Mouse (Mus musculus) embryonic stem cell, embryonic (primary cell): Measurements from ENCODE around the gene Exoc4.

Source experiments
- CTCF ChIA-PET, 4 experiments: fragments of 300-600 bp in 2 of 4; fragments of 350-600 bp in 2 of 4; sonication (Branson Sonifier 250); formaldehyde crosslinking; loops; one replicate each; lab custom pipeline; 2022; ENCODE audit warnings: inconsistent platforms in 2 of 4; lab: Charles Lee
- POLR2A ChIA-PET, 4 experiments: fragments of 300-600 bp in 2 of 4; fragments of 350-600 bp in 2 of 4; sonication (Branson Sonifier 250); formaldehyde crosslinking; loops; one replicate each; lab custom pipeline; 2022; ENCODE audit warnings: antibody characterized with exemption in 4 of 4, inconsistent platforms in 1 of 4; lab: Charles Lee

Gene Exoc4

DNA sequence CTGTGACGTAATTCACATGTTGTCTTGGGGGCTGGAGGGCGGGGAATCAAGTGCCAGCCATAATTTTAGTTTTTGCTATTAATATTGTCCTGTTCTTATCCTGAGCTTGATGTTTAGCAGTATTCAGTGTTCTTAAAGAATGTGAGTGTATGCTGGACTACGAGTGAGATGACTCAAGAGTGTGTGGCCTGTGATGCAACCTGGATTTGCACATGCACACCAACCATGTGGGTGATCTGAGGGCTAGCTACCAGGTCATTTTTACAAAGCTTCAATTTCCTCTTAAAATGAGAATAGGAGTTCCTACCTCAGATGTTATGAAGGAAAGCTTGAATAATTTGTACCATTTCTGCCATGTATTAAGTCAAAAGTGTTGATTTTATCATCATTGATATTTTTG, 661.8 kb downstream of the Exoc4 start:
- ChIA-PET CTCF (interaction anchor here in 1 of 4 experiments (0.8 kb wide), 1 partner anchor 19 kb away, joined by 3 read pairs; no protein-coding TSS in a partner anchor), POLR2A (interaction anchor here in 2 of 4 experiments (0.6 to 1.4 kb wide), 4 partner anchors 10 to 388 kb away, joined by 3 to 10 read pairs (median 4); no protein-coding TSS in a partner anchor)

DNA sequence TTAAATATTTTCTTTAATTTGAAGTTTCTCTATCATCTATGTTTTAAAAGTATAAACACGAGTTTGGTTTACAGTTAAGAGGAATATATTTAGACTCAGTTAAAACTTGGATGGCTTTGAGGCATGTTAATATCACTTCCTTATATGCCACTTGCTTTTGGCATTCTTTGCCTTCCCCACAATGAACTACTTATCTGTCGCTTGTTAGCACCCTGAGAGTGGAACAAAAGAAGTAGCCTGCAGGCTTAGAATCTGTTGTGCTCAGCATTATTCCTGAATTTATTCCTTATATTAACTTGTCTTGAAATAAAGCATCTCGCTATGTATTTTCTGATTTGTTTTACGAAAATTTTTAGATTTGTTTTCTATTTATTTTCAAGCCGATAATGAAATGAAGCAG, 664.2 kb downstream of the Exoc4 start:
- ChIA-PET POLR2A (no interaction called here), CTCF (interaction anchor here in 1 of 4 experiments (0.6 kb wide), 1 partner anchor 723 kb away, joined by 3 read pairs; no protein-coding TSS in a partner anchor)

DNA sequence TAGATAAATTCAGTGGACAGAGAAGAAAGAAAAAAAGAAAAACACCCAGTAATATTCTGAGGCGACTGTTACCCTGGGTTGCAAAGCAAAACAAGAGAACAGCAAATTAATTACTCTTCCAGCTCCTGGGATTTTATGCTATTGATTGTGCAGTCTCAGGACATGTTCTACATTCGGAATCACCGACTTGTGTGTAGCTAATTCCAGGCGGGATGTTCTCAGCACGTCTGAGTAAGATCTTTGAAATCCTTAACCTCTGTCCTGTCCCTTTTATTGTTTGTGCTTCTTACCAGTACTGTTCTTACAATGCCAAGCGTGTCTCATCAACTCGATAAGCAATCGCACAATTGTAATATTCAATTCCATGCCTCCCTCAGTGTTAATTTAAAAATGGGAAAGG, 664.6 kb downstream of the Exoc4 start:
- ChIA-PET CTCF (no interaction called here), POLR2A (no interaction called here)

DNA sequence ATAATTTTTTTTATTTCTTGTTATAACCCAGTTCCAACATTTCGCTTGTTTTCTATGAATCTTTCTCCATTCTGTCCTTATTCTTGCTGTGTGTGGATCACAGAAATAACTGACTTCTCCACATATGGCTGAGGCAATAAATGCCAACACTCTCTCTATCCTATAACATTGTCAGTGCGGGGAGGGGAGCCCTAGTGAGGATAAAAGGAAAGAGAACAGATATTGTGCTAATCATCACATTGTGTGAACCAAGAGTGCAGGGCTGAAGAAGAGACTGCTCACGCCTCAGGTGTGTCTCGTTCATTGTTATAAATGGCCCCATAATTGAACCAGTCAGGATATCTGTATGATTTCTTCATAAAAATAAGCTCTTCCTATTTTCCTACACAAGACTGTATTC, 665.1 kb downstream of the Exoc4 start:
- CTCF ChIA-PET = no interaction called here
- POLR2A ChIA-PET = interaction anchor here in 1 of 4 experiments (0.6 kb wide), 1 partner anchor 1402 kb away, joined by 3 read pairs; no protein-coding TSS in a partner anchor

DNA sequence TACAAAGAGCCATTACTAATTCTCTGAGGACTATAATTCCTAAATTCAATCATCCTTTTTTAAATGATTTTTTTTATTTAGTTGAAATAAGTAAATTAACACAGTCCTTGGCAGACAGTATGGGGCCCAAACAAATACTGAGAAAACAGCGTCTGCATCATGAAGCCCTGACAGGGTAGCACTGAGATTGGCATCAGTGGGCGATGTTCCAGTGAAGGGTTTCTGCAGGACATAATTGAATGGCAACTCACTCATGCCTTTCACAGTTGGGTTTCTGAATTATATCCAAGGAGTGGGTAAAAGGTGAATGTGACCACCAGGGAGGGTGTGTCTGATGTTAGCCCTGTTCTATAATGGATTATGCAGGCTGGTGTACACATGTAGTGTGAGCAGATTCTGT, 674.7 kb downstream of the Exoc4 start:
- CTCF ChIA-PET = no interaction called here
- POLR2A ChIA-PET = no interaction called here

DNA sequence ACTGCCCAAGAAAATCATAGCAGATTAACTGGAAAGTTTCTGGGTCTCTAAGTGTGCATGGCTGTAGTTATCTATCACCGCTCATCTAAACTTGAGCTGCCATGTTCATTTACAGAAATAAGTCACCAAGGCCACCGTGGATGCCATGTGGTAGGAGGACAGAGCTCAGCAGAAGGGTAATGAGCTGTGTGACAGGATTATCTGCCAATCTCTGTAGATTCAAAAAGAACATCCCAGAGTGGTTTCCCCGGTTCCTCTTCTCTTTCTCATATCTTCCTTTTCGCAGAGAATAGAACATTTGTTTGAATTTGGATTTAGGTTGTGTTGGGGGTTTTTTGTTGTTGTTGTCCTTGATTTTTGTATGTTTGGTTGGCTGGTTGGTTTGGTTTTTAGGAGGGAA, 676.0 kb downstream of the Exoc4 start:
- POLR2A ChIA-PET = interaction anchor here in 1 of 4 experiments (1.2 kb wide), 1 partner anchor 13 kb away, joined by 4 read pairs; no protein-coding TSS in a partner anchor
- CTCF ChIA-PET = no interaction called here

DNA sequence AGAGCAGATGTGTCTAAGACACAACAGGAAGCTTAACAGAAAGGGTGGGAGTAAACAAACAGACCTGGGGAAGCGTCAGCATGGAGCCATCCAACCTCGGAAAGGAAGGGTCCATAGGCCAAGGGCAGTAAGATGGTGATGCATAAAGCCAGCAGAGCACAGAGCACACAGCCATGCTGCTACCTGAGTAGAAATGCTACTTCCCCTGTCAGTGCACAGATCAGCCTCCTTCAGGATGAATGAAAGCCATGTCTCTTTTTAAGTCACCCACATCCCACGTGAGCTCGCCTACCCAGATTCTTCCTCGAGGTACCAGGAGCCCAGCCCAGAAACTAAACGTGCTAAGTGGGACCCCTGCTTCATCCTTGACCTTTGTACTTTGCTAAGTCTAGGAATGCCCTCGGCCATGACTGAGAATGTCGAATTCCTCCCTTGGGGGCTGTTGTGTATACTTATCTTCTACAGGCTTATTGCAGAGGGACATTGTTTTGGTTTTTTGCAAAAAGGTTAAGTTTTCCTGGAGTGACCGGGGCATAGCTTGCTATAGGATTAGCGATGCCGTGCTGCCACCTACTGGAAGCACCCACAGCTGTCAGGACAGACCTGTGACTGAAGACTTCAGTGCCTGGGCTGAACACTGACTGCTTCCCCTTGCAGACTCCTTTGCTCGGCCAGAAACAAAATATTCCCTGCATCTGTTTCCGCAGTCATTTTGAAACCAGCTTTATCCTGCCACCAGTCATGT, 680.6 kb downstream of the Exoc4 start:
- ChIA-PET POLR2A (interaction anchor here in 2 of 4 experiments (0.8 to 1.0 kb wide), 3 partner anchors 11 to 803 kb away, joined by 3 read pairs; no protein-coding TSS in a partner anchor), CTCF (interaction anchor here (0.5 to 1.7 kb wide), 22 partner anchors 9 to 1727 kb away, joined by 3 to 8 read pairs (median 3); partner anchors contain the start of gene Lrguk (in 1 of the 4))

DNA sequence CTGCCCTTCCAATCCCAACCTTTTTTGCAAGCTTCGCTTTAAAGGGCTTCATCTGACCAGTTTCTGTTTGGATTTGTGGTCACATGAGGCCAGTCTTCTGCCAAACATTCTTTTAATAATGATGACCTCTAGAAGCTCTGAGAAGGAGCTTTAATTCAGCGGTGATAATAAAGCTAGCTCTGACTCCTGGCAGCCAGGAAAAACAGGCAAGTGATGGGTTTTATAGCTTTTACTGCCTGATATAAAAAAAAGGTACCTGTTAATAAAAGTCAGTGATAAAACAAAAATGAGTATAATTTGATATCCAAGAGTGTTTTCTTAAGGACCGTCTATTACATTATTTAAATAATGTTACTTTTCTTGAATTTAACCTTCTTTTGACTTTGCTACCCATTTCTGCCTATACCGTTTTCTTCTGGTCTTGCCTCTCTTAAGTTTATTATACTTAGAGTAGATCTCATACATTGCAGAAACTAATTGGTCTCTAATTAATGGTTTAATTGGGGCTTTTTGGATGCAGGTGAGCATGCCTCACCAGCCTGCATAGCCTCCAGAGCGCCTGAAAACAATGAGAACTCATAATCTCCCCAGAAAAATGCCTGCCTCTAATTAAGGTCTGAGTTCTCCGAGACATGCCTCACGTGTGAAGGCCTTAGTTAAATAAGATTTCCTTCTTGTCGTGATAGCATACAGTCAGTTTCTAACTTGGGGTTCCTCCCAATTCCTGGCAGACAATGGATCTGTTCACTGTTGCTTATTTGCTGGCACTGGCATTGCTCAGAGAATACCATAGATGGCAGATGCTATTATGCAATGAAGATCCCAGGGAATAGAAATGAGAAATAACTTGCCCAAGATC, 681.4 kb downstream of the Exoc4 start:
- ChIA-PET POLR2A (interaction anchor here in 2 of 4 experiments (0.8 to 1.0 kb wide), 2 partner anchors 13 to 803 kb away, joined by 3 read pairs; no protein-coding TSS in a partner anchor), CTCF (interaction anchor here (0.7 to 1.7 kb wide), 19 partner anchors 9 to 803 kb away, joined by 3 to 8 read pairs (median 3); partner anchors contain the start of gene Lrguk (in 1 of the 4))

DNA sequence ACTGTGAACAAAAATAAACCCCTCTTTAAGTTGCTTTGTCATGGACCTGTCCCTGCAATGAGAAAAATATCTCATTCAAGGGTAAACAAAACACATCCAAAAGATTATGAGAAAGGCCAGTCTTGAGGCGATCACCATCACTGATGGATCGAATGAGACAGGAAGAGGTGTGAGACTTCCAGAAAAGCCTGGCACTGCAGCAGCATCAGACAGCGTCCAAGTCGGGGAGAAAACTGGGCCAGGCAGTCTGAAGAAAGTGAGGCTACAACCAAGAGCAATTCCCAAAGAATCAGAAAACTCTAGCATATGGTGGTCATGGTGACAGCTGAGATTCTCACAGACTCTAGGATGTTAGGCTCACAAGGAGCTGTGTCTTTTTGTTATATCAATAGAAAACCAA, 689.0 kb downstream of the Exoc4 start:
- POLR2A ChIA-PET = no interaction called here
- CTCF ChIA-PET = no interaction called here

DNA sequence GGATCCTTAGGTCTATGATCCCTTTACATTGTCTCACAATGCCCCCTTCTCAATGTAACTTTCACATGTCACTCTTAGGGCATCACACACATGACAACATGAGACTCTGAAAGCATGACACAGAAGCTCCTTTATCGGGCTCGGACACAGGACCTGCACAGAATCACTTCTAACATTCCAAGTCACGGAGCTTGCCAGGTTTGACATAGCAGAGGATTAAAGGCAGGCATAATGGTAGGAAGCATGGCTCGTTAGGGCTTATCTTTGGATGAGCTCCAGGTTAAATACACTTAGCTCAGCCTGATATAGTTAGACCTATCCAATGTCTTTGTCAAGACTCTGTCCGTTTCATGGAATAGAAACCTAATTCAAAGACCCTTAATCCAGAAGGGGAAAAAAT, 690.3 kb downstream of the Exoc4 start:
- POLR2A ChIA-PET = interaction anchor here in 1 of 4 experiments (0.5 kb wide), 1 partner anchor 430 kb away, joined by 5 read pairs; no protein-coding TSS in a partner anchor
- CTCF ChIA-PET = interaction anchor here in 3 of 4 experiments (0.7 to 1.1 kb wide), 3 partner anchors 9 to 10 kb away, joined by 3 read pairs; no protein-coding TSS in a partner anchor

DNA sequence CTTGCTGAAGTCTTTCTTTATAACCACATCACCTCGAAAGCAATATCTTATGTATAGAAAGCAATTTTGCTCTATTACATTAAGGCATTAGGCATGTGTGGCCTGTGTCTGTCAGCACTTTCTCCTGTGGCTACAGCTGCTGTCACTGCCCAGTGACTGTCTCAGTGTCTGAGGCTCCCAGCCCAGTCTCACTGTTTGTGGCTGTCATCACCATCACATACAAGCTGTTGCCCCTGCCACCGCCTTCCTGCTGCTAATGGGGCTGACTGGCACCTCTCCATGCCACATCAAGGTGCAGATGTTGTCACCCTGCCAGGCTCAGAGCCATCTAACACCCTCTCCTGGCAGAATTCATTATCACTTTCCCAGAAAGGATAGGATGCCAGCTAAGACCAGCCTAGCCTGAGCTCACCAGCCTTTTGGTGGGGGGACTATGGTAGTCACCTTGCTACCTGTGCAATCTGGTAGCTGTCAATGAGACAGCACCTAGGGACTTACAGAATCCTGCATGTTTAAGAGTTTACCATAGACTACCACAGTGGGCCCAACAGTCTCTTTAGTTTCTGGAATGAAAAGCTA, 698.1 kb downstream of the Exoc4 start:
- ChIA-PET CTCF (interaction anchor here in 2 of 4 experiments (0.6 to 1.4 kb wide), 2 partner anchors 247 to 337 kb away, joined by 3 to 4 read pairs; no protein-coding TSS in a partner anchor), POLR2A (no interaction called here)

DNA sequence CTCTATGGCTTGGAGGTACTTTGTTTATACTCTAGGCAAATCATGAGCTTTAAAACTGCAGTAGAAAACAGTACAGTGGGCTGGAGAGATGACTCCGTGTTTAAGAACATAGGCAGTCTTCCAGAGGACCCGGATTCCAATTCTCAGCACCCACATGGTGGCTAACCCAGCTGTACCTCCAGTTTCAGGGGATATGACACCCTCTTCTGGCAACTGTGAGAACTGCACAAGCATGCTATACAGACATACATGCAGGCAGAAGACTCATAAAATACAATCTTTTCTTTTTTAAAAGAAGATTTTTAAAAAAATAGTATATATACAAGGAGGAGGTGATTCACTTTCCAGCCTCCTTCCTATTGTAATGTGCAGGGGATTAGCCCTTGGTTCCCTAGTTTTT, 701.2 kb downstream of the Exoc4 start:
- POLR2A ChIA-PET = no interaction called here
- CTCF ChIA-PET = interaction anchor here in 3 of 4 experiments (0.6 to 1.2 kb wide), 4 partner anchors 90 to 672 kb away, joined by 3 to 4 read pairs (median 4); no protein-coding TSS in a partner anchor

DNA sequence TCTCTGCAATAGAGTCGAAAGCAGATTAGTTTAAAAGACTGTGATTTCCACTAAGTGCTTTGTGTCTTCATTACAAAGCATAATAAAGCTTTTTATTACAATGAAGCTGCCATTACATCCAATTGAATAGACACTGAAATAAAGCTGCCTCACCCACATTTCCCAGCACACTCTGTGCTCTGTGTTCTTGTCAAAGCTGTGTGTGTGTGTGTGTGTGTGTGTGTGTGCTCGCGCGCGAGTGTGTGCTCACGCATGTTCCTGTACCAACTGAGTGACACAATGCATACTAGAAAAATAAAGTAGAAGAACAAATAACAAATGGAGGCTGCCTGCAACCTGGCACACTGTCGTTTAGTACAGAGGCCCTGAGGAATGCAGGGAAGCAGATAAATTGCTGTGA, 706.6 kb downstream of the Exoc4 start:
- POLR2A ChIA-PET = interaction anchor here in 1 of 4 experiments (0.7 kb wide), 1 partner anchor 70 kb away, joined by 5 read pairs; no protein-coding TSS in a partner anchor
- CTCF ChIA-PET = no interaction called here

DNA sequence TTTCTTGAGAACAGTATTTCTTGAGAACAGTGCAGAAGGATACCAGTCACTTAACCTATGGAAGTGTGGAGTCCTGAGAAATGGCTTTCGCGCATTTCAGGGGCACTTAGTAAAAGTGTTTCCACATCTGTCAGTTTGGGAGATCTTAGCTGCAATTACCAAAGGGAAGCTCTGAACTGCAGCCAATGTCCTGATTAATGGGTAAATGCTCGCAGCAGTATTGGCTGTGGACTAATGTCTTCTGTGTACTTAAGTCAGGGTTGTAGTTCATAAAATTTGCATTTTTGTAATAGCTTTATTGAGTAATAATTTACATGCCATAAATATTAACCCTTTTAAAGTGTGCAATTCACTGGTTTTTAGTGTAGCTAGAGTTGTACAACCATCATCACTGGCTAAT, 709.4 kb downstream of the Exoc4 start:
- ChIA-PET CTCF (interaction anchor here in 2 of 4 experiments (0.6 to 1.0 kb wide), 2 partner anchors 28 to 63 kb away, joined by 3 to 4 read pairs; no protein-coding TSS in a partner anchor), POLR2A (interaction anchor here in 2 of 4 experiments (0.6 to 0.7 kb wide), 2 partner anchors 34 to 406 kb away, joined by 3 to 5 read pairs; no protein-coding TSS in a partner anchor)

DNA sequence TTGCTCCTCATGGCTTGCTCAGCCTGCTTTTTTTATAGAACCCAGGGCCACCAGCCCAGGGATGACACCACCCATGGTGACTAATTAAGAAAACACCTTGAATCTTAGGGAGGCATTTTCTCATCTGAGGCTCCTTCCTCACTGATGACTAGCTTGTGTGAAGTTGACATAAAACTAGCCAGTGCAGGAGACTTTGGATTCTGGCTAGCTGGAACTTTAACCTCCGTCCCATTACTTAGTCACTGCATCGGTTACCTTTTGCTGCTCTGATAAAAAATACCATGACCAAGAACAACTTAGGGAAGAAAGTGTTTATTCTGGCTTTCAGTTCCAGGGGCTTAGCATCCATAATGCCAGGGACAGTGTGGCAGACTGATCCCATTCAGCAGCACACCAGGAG, 711.9 kb downstream of the Exoc4 start:
- CTCF ChIA-PET = no interaction called here
- POLR2A ChIA-PET = interaction anchor here (0.5 to 1.5 kb wide), 4 partner anchors 12 to 713 kb away, joined by 3 to 4 read pairs (median 4); no protein-coding TSS in a partner anchor

DNA sequence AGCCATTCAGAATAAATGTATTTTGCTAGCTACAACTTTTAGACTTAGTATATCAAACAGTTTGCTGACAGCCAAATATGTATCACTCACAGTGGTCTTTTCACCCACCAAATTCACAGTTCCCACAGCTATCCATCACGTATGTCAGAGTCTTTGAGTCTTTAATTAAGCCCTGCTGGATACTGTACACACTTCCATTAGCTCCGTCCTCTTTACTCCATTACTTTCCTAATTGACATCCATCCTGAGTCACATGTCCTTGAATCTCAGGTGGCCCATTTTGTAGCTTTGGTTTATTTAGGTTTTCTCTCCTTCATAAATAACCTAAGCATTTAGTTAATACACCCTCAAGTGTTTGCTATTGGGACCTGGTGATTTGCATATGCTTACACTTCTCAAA, 714.2 kb downstream of the Exoc4 start:
- ChIA-PET CTCF (interaction anchor here in 2 of 4 experiments (0.6 to 0.8 kb wide), 2 partner anchors 9 to 1007 kb away, joined by 3 to 5 read pairs; no protein-coding TSS in a partner anchor), POLR2A (interaction anchor here in 1 of 4 experiments (0.7 kb wide), 1 partner anchor 53 kb away, joined by 10 read pairs; no protein-coding TSS in a partner anchor)

DNA sequence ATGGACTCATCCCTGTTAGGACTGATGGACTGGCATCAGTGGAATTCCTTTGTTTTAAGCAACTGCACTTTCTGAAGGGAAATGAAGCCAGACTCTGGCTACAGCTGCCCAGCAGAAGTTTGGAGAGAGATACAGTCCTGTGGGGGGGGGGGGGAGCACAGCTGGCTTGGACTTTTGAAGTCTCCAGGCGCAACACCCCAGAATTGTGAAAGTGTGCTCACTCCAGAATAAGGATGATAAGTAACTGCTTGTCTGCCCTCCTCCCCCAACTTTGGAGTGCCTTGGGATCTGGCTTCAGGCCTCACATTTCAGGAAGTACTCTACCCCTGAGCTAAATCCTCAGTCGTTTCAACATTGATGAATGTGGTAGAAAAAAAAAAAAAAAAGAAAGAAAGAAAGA, 716.7 kb downstream of the Exoc4 start:
- CTCF ChIA-PET = interaction anchor here in 1 of 4 experiments (0.6 kb wide), 3 partner anchors 559 to 871 kb away, joined by 4 to 8 read pairs (median 5); no protein-coding TSS in a partner anchor
- POLR2A ChIA-PET = interaction anchor here in 2 of 4 experiments (0.6 to 0.7 kb wide), 2 partner anchors 1826 to 1899 kb away, joined by 3 to 7 read pairs; no protein-coding TSS in a partner anchor

DNA sequence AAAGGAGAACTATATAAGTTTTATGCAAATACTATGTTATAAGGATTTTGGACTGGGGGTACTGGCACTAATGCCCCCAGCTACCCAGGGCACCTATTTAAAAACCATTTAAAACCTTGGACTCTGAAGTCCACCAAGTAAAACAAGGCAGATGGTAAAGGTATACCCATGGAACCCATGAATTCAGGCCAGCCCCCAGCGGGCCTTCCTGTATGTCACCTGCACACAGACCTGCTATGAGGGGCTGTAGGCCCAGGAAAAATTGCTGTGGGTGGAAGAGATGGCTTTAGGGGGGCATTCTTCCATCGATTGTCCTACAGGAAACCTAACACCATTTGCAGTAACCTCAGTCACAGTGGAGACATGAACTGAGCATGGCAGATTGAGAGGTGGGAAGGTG, 719.9 kb downstream of the Exoc4 start:
- ChIA-PET POLR2A (no interaction called here), CTCF (no interaction called here)
